Mouse (Mus musculus) thymus, adult 2 months (tissue): ENCODE results near the gene Trarg1.

Experiments
- CTCF ChIP-seq: fragments of 200-500 bp; IDR thresholded peaks from 2 replicates; pipeline ENCODE4 v1.5.1; 2012; ENCODE audit warnings: mild to moderate bottlenecking, control low read depth, low read length, moderate library complexity, borderline replicate concordance; ENCODE audit not compliant: control insufficient read depth, poor library complexity, insufficient read depth; ENCODE audit errors: extremely low read depth
- POLR2A ChIP-seq: fragments of 200-500 bp; IDR thresholded peaks from 2 replicates; pipeline ENCODE4 v1.6.1; 2012; ENCODE audit warnings: mild to moderate bottlenecking, low read length, control low read depth, moderate library complexity; ENCODE audit not compliant: control insufficient read depth, poor library complexity, insufficient read depth; ENCODE audit errors: extremely low read depth

GRCm38 (mm10) chr11:76671871-76672475 is 7.6 kb upstream of the Trarg1 start, which contains the start of gene Bhlha9:
- TF ChIP-seq CTCF (no peak), POLR2A (no peak)
